Mouse (Mus musculus): ENCODE data around the gene Myo5c. TPM values are rescaled to one million over a fixed set of nuclear protein-coding genes. Genes with fewer than 3 reads are reported as not detected.

The Myo5c gene
- polyA plus RNA-seq, 1 experiment from 2014 or later, result 1.2 TPM

GRCm38 (mm10) chr9:75283636-75284035 is 51.8 kb downstream of the Myo5c start:
- H3K36me3 ChIP-seq, result no peaks in the 10 kb centered on the region
- H3K9me3 ChIP-seq (replicated peaks), result no peaks in the 10 kb centered on the region
- ATAC-seq (ENCODE audit: insufficient number of reproducible peaks, low FRiP score), result no peak
- peaks cover 14% of the 10 kb centered on the region for H3K27me3 ChIP-seq (replicated peaks)
- WGBS, result 55% methylated on average over 8 of the region's 8 CpGs
- no peak overlapping the region for H3K27ac ChIP-seq (ENCODE audit: poor library complexity, severe bottlenecking)
- H3K4me3 ChIP-seq, result no peak overlapping the region
- peaks cover 3% of the 10 kb centered on the region; the same call in 1 of the 2 replicates for H3K4me1 ChIP-seq (replicated peaks)
- H3K4me2 ChIP-seq, result no peak overlapping the region
- no peak overlapping the region for H3K9ac ChIP-seq

DNA sequence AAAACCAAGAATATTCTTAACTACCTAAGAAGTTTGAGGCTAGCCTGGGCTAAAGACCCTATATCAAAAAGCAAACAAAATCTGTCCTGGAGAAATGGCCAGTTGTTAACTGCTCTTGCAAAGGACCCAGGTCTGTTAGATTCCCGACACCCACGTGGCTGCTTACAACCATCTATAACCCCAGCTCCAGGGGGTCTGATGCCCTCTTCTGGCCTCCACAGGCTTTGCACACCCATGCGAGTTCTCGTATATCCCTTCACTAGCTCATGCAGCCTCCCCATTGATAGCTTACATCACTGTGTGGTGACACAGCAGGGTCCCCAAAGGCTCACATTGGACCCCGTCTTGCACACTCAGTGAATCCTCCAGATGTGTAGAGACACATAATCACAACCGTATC is 53.5 kb downstream of the Myo5c start:
- 80% methylated on average over 6 of the region's 6 CpGs for WGBS
- Histone ChIP-seq H3K27ac (ENCODE audit: poor library complexity, severe bottlenecking) (no peak overlapping the region), H3K36me3 (no peaks in the 10 kb centered on the region), H3K4me3 (no peak overlapping the region), H3K9me3 (replicated peaks) (no peaks in the 10 kb centered on the region), H3K27me3 (replicated peaks) (peaks cover 9% of the 10 kb centered on the region), H3K4me1 (replicated peaks) (peaks cover 12% of the 10 kb centered on the region), H3K9ac (no peak overlapping the region), H3K4me2 (no peak overlapping the region)
- ATAC-seq (ENCODE audit: insufficient number of reproducible peaks, low FRiP score), result no peak

DNA sequence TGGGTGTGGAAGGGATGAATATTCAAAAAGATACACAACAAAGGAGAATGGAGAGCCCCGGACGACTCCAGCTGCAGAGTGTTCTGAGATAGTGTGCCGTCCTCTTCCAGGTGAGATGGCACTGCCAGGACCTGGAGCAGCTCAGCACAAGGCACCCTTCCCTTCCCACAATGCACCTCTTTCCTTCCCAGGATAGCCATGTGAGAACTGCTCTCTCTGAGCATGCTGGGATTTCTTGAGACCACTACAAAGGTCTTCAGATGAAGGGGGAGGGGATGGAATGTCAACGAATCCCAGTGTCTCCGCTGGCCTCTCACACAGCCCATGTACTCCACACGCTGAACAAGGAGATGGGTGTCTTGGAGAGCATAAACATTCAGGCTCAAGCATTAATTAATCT is 55.8 kb downstream of the Myo5c start:
- no peak for ATAC-seq (ENCODE audit: insufficient number of reproducible peaks, low FRiP score)
- Histone ChIP-seq H3K4me2 (no peak overlapping the region), H3K4me3 (no peak overlapping the region), H3K27me3 (replicated peaks) (no peaks in the 10 kb centered on the region; the same call in 1 of the 2 replicates), H3K9ac (no peak overlapping the region), H3K9me3 (replicated peaks) (no peaks in the 10 kb centered on the region), H3K4me1 (replicated peaks) (peaks cover 12% of the 10 kb centered on the region), H3K27ac (ENCODE audit: poor library complexity, severe bottlenecking) (no peak overlapping the region), H3K36me3 (no peaks in the 10 kb centered on the region)
- 62% methylated on average over 6 of the region's 6 CpGs for WGBS

DNA sequence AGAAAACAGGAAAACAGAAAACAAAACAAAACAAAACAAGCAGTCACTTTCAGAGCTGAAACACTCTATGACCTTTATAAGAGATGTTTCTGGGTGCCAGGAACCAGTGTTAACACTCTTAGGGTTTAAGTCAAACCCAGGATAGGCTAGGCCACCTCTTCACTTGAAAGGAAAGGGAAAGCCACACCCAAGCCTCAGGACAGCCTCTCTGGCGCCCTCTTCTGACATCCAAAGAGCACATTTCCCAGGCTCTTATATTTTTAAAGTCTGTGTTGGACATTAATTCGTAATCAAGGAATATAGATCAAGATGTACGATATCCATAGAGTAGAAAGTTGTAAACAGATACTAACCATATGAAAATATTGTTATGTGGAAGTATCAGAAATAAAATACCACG is 57.7 kb downstream of the Myo5c start:
- WGBS, result 44% methylated on average over 4 of the region's 4 CpGs
- Histone ChIP-seq H3K27me3 (replicated peaks) (no peaks in the 10 kb centered on the region; the same call in 1 of the 2 replicates), H3K4me2 (peak overlapping the region; percentile 30), H3K9ac (no peak overlapping the region), H3K4me3 (no peak overlapping the region), H3K27ac (ENCODE audit: poor library complexity, severe bottlenecking) (no peak overlapping the region), H3K36me3 (no peaks in the 10 kb centered on the region), H3K9me3 (replicated peaks) (no peaks in the 10 kb centered on the region), H3K4me1 (replicated peaks) (peaks cover 9% of the 10 kb centered on the region; the same call in 1 of the 2 replicates)
- ATAC-seq (ENCODE audit: insufficient number of reproducible peaks, low FRiP score), result no peak

- no peak overlapping the region for H3K4me3 ChIP-seq
- no peaks in the 10 kb centered on the region for H3K36me3 ChIP-seq
- no peak overlapping the region for H3K9ac ChIP-seq
- peaks cover 13% of the 10 kb centered on the region; the same call in 1 of the 2 replicates for H3K4me1 ChIP-seq (replicated peaks)
- H3K4me2 ChIP-seq, result no peak overlapping the region
- no peak for ATAC-seq (ENCODE audit: insufficient number of reproducible peaks, low FRiP score)
- H3K27ac ChIP-seq (ENCODE audit: poor library complexity, severe bottlenecking), result no peak overlapping the region
- H3K9me3 ChIP-seq (replicated peaks), result no peaks in the 10 kb centered on the region; the same call in 1 of the 2 replicates
- WGBS, result 82% methylated on average over 2 of the region's 2 CpGs
- no peaks in the 10 kb centered on the region for H3K27me3 ChIP-seq (replicated peaks)
Measured at GRCm38 (mm10) chr9:75299342-75299741, 67.5 kb downstream of the Myo5c start.

- no peak for ATAC-seq (ENCODE audit: insufficient number of reproducible peaks, low FRiP score)
- Histone ChIP-seq H3K27me3 (replicated peaks) (no peaks in the 10 kb centered on the region), H3K27ac (ENCODE audit: poor library complexity, severe bottlenecking) (no peak overlapping the region), H3K4me3 (no peak overlapping the region), H3K4me1 (replicated peaks) (peaks cover 13% of the 10 kb centered on the region; the same call in 1 of the 2 replicates), H3K4me2 (no peak overlapping the region), H3K9ac (no peak overlapping the region), H3K9me3 (replicated peaks) (no peaks in the 10 kb centered on the region; the same call in 1 of the 2 replicates), H3K36me3 (no peaks in the 10 kb centered on the region)
- 73% methylated on average over 2 of the region's 2 CpGs for WGBS
Measured at GRCm38 (mm10) chr9:75303033-75303432, 71.2 kb downstream of the Myo5c start.

- Histone ChIP-seq H3K9ac (no peak overlapping the region), H3K9me3 (replicated peaks) (no peaks in the 10 kb centered on the region; the same call in 1 of the 2 replicates), H3K36me3 (no peaks in the 10 kb centered on the region), H3K27me3 (replicated peaks) (no peaks in the 10 kb centered on the region), H3K27ac (ENCODE audit: poor library complexity, severe bottlenecking) (no peak overlapping the region), H3K4me2 (peak overlapping the region; percentile 40), H3K4me3 (no peak overlapping the region), H3K4me1 (replicated peaks) (peaks cover 13% of the 10 kb centered on the region; the same call in 1 of the 2 replicates)
- no peak for ATAC-seq (ENCODE audit: insufficient number of reproducible peaks, low FRiP score)
- 29% methylated on average over 16 of the region's 16 CpGs for WGBS
Measured at GRCm38 (mm10) chr9:75303701-75304261, 72.0 kb downstream of the Myo5c start.

DNA sequence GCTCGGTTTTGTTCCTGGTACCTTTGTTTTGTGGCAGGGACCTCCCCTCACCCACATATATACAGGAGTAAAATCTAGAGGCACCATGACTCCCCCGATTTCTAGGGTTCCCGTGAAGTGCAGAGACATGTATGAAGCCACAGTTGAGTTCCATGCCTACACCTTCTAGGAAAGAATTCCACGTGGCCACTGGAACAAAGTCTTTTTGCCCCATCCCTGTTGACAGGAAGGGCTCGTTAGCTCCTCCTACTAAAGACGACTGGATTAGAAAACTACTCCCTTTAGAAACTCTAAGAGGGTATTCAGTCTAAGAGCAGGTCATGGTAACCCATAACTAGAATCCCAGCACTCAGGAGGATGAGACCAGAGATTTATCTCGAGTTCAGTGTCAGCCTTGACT is 72.5 kb downstream of the Myo5c start:
- peaks cover 13% of the 10 kb centered on the region; the same call in 1 of the 2 replicates for H3K4me1 ChIP-seq (replicated peaks)
- peak overlapping the region; percentile 40 for H3K4me2 ChIP-seq
- H3K27ac ChIP-seq (ENCODE audit: poor library complexity, severe bottlenecking), result no peak overlapping the region
- no peaks in the 10 kb centered on the region; the same call in 1 of the 2 replicates for H3K9me3 ChIP-seq (replicated peaks)
- H3K9ac ChIP-seq, result no peak overlapping the region
- 36% methylated on average over 7 of the region's 7 CpGs for WGBS
- H3K36me3 ChIP-seq, result no peaks in the 10 kb centered on the region
- H3K27me3 ChIP-seq (replicated peaks), result no peaks in the 10 kb centered on the region
- no peak overlapping the region for H3K4me3 ChIP-seq
- ATAC-seq (ENCODE audit: insufficient number of reproducible peaks, low FRiP score), result no peak

GRCm38 (mm10) chr9:75306126-75306898 is 74.5 kb downstream of the Myo5c start, which contains the start of gene Gnb5:
Gene Gnb5 (plus strand): TSS chr9:75306288.
- Histone ChIP-seq H3K9me3 (replicated peaks) (no peaks in the 10 kb centered on the region), H3K27ac (ENCODE audit: poor library complexity, severe bottlenecking) (no peak within 1 kb of the TSS), H3K4me2 (no peak within 1 kb of the TSS), H3K36me3 (no peaks in the 10 kb centered on the region), H3K4me3 (no peak within 1 kb of the TSS), H3K27me3 (replicated peaks) (no peaks in the 10 kb centered on the region), H3K9ac (no peak within 1 kb of the TSS), H3K4me1 (replicated peaks) (peaks cover 8% of the 10 kb centered on the region; the same call in 1 of the 2 replicates)
- WGBS, result 73% methylated on average over 11 of the region's 11 CpGs
- no peak for ATAC-seq (ENCODE audit: insufficient number of reproducible peaks, low FRiP score)

- no peaks in the 10 kb centered on the region for H3K36me3 ChIP-seq
- H3K27ac ChIP-seq (ENCODE audit: poor library complexity, severe bottlenecking), result no peak overlapping the region
- no peak for ATAC-seq (ENCODE audit: insufficient number of reproducible peaks, low FRiP score)
- H3K4me3 ChIP-seq, result no peak overlapping the region
- H3K9me3 ChIP-seq (replicated peaks), result no peaks in the 10 kb centered on the region
- H3K9ac ChIP-seq, result no peak overlapping the region
- H3K27me3 ChIP-seq (replicated peaks), result no peaks in the 10 kb centered on the region
- peaks cover 8% of the 10 kb centered on the region; the same call in 1 of the 2 replicates for H3K4me1 ChIP-seq (replicated peaks)
- H3K4me2 ChIP-seq, result no peak overlapping the region
- 82% methylated on average over 5 of the region's 5 CpGs for WGBS
Measured at GRCm38 (mm10) chr9:75307015-75307414, 75.2 kb downstream of the Myo5c start.

DNA sequence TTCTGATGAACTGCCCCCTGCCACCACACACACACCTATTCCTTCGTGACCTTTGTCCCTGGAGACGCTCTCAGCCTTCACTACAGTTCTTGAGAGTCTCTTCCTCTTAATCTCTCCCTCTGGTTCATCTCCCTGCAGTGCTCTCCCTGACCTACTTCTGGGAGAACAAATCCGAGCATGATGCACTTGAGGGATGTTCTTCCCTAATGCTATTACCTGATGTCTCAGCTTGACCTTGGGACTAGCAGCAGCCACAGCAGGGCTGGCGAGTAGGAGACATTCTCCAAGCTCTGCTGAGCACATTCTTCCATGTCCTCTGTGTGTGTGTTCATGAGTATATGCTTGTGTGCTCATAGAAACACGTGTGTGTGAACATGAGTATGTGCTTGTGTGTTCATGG is 76.8 kb downstream of the Myo5c start:
- ATAC-seq (ENCODE audit: insufficient number of reproducible peaks, low FRiP score), result no peak
- no peak overlapping the region for H3K4me2 ChIP-seq
- no peak overlapping the region for H3K27ac ChIP-seq (ENCODE audit: poor library complexity, severe bottlenecking)
- H3K9me3 ChIP-seq (replicated peaks), result no peaks in the 10 kb centered on the region
- no peak overlapping the region for H3K9ac ChIP-seq
- no peak overlapping the region for H3K4me3 ChIP-seq
- peaks cover 7% of the 10 kb centered on the region; the same call in 1 of the 2 replicates for H3K4me1 ChIP-seq (replicated peaks)
- no peaks in the 10 kb centered on the region for H3K36me3 ChIP-seq
- WGBS, result 50% methylated on average over 5 of the region's 5 CpGs
- H3K27me3 ChIP-seq (replicated peaks), result no peaks in the 10 kb centered on the region

Data from heart, embryonic 12.5 days (tissue).